Mouse (Mus musculus): ENCODE data around the gene Nme3.

- TF ChIP-seq CTCF (IDR thresholded peaks at IDR 0.05; ENCODE audit: low read depth, low read length) (no peak), POLR2A (IDR thresholded peaks at IDR 0.05; ENCODE audit: extremely low read depth, insufficient read depth, low read length) (peak; percentile 95)
These were observed 46.1 kb upstream of the Nme3 start, which contains the start of gene Fahd1 for GRCm38 (mm10) chr17:24850065-24850772.

All from liver, adult 2 months (tissue).